Mouse (Mus musculus) forebrain, postnatal 0 days (tissue): ENCODE data around the gene Mprip. TPM values are rescaled to one million over a fixed set of nuclear protein-coding genes. Genes with fewer than 3 reads are reported as not detected.

Experiments
- ATAC-seq: fragments of 200-750 bp; cut with Nextera tagmentation; 2 replicates; pipeline ENCODE4 v1.8.0; 2017; ENCODE audit warnings: mild to moderate bottlenecking, moderate library complexity
- DNase-seq: peaks from one replicate; pipeline ENCODE4 v3.0.0-alpha.2; 2015
- H3K27ac ChIP-seq: fragments of 300-500 bp; sonication (generic); 2 replicates; pipeline ENCODE4 v1.5.1; 2014; ENCODE audit warnings: low read depth, mild to moderate bottlenecking, antibody characterized with exemption, low read length, moderate library complexity, mixed read lengths
- H3K27me3 ChIP-seq: fragments of 300-500 bp; sonication (generic); 2 replicates; pipeline ENCODE4 v1.6.1; 2014; ENCODE audit warnings: mild to moderate bottlenecking, low read length, mixed read lengths; ENCODE audit not compliant: insufficient read depth
- H3K36me3 ChIP-seq: fragments of 300-500 bp; sonication (generic); 2 replicates; pipeline ENCODE4 v1.6.1; 2014; ENCODE audit warnings: mild to moderate bottlenecking, moderate library complexity; ENCODE audit not compliant: insufficient read depth
- H3K4me1 ChIP-seq: fragments of 300-500 bp; sonication (generic); 2 replicates; pipeline ENCODE4 v1.6.1; 2014; ENCODE audit warnings: antibody characterized with exemption; ENCODE audit not compliant: insufficient read depth
- H3K4me2 ChIP-seq: fragments of 300-500 bp; sonication (generic); 2 replicates; pipeline ENCODE4 v1.6.1; 2014; ENCODE audit warnings: low read depth, mild to moderate bottlenecking, moderate library complexity
- H3K4me3 ChIP-seq: fragments of 300-500 bp; sonication (generic); 2 replicates; pipeline ENCODE4 v1.5.1; 2014; ENCODE audit warnings: low read depth, low read length, mixed read lengths
- H3K9ac ChIP-seq: fragments of 300-500 bp; sonication (generic); 2 replicates; pipeline ENCODE4 v1.6.1; 2014; ENCODE audit warnings: mild to moderate bottlenecking
- H3K9me3 ChIP-seq: fragments of 300-500 bp; sonication (generic); 2 replicates; pipeline ENCODE4 v1.6.1; 2016; ENCODE audit warnings: low read length
- CTCF ChIP-seq: sonication (generic); IDR thresholded peaks from 2 replicates; pipeline ENCODE4 v1.5.1; 2016; ENCODE audit warnings: antibody characterized with exemption, control low read depth, low read depth
- whole genome bisulfite sequencing: fragments of 180-500 bp; shearing (Covaris S2); extraction: QIAGEN DNeasy Blood & Tissue Kit; methylation state at CpG from one replicate; pipeline ENCODE4 v1.1.7; 2014; 5-methylcytosine and 5-hydroxymethylcytosine counted together
- polyA plus RNA-seq: library from polyadenylated mRNA; unstranded; fragments of >200 nt; fragmentation: Nextera tagmentation; extraction: Ambion mirVana; gene quantifications from 2 replicates; pipeline ENCODE4 v1.2.1, GENCODE M21; 2015
- total RNA-seq: library from RNA; depleted of rRNA; stranded (reverse); fragments of >200 nt; gene quantifications from 2 replicates; pipeline ENCODE4 v1.2.3, GENCODE M21; 2014

Gene Mprip
- total and polyA plus RNA-seq, 2 experiments from 2014 or later = 62.0 to 191 TPM

- ATAC-seq (no peak), DNase-seq (no peak)
- Histone ChIP-seq H3K4me3 (no peak overlapping the region), H3K36me3 (peaks cover 64% of the 10 kb centered on the region), H3K27ac (no peak overlapping the region), H3K9me3 (no peaks in the 10 kb centered on the region), H3K4me2 (no peak overlapping the region), H3K9ac (no peak overlapping the region), H3K4me1 (no peaks in the 10 kb centered on the region), H3K27me3 (no peaks in the 10 kb centered on the region)
- no peak for TF ChIP-seq CTCF
- 92% methylated on average over 6 of the region's 6 CpGs for WGBS
Observed at GRCm38 (mm10) chr11:59793390-59793789, 132.3 kb downstream of the Mprip start.

- ATAC-seq (no peak), DNase-seq (no peak)
- no peak overlapping the region for H3K4me3 ChIP-seq
- peaks cover 94% of the 10 kb centered on the region for H3K36me3 ChIP-seq
- H3K4me1 ChIP-seq = no peaks in the 10 kb centered on the region
- H3K4me2 ChIP-seq = no peak overlapping the region
- no peak overlapping the region for H3K27ac ChIP-seq
- no peak overlapping the region for H3K9ac ChIP-seq
- H3K27me3 ChIP-seq = no peaks in the 10 kb centered on the region
- 92% methylated on average over 10 of the region's 10 CpGs for WGBS
- peak; percentile 34 for TF ChIP-seq CTCF
- no peaks in the 10 kb centered on the region for H3K9me3 ChIP-seq
Observed at GRCm38 (mm10) chr11:59800412-59800811, 139.3 kb downstream of the Mprip start.

- Histone ChIP-seq H3K4me2 (no peak overlapping the region), H3K4me1 (no peaks in the 10 kb centered on the region), H3K9me3 (no peaks in the 10 kb centered on the region), H3K36me3 (peaks cover 93% of the 10 kb centered on the region), H3K27ac (no peak overlapping the region), H3K4me3 (no peak overlapping the region), H3K27me3 (no peaks in the 10 kb centered on the region), H3K9ac (no peak overlapping the region)
- WGBS = 93% methylated on average over 8 of the region's 8 CpGs
- no peak for DNase-seq
- no peak for ATAC-seq
- TF ChIP-seq CTCF = no peak
Observed at GRCm38 (mm10) chr11:59801881-59802280, 140.8 kb downstream of the Mprip start.

- ATAC-seq = no peak
Observed at GRCm38 (mm10) chr11:59803516-59803915, 142.4 kb downstream of the Mprip start.

GRCm38 (mm10) chr11:59804409-59805110 lies 143.5 kb downstream of the Mprip start:
- DNase-seq (no peak), ATAC-seq (no peak)
- Histone ChIP-seq H3K4me3 (no peak overlapping the region), H3K27ac (no peak overlapping the region), H3K36me3 (peaks cover 74% of the 10 kb centered on the region), H3K27me3 (no peaks in the 10 kb centered on the region), H3K4me2 (no peak overlapping the region), H3K9ac (no peak overlapping the region), H3K9me3 (no peaks in the 10 kb centered on the region), H3K4me1 (peaks cover 7% of the 10 kb centered on the region; the same call in 1 of the 2 replicates)
- 91% methylated on average over 22 of the region's 22 CpGs for WGBS
- no peak for TF ChIP-seq CTCF

More at GRCm38 (mm10) chr11:59803516-59803915, 142.4 kb downstream of the Mprip start:
- no peak overlapping the region for H3K9ac ChIP-seq
- no peaks in the 10 kb centered on the region for H3K9me3 ChIP-seq
- no peaks in the 10 kb centered on the region for H3K27me3 ChIP-seq
- no peak for DNase-seq
- H3K4me3 ChIP-seq = no peak overlapping the region
- no peak overlapping the region for H3K27ac ChIP-seq
- no peak for TF ChIP-seq CTCF
- 90% methylated on average over 14 of the region's 14 CpGs for WGBS
- H3K4me2 ChIP-seq = no peak overlapping the region
- peaks cover 4% of the 10 kb centered on the region; the same call in 1 of the 2 replicates for H3K4me1 ChIP-seq
- H3K36me3 ChIP-seq = peaks cover 85% of the 10 kb centered on the region

- H3K9me3 ChIP-seq = no peaks in the 10 kb centered on the region
- H3K4me1 ChIP-seq = peaks cover 7% of the 10 kb centered on the region; the same call in 1 of the 2 replicates
- WGBS = 94% methylated on average over 1 of the region's 1 CpGs
- no peak overlapping the region for H3K4me2 ChIP-seq
- no peak overlapping the region for H3K27ac ChIP-seq
- peaks cover 67% of the 10 kb centered on the region for H3K36me3 ChIP-seq
- H3K27me3 ChIP-seq = no peaks in the 10 kb centered on the region
- H3K9ac ChIP-seq = no peak overlapping the region
- ATAC-seq (no peak), DNase-seq (no peak)
- no peak for TF ChIP-seq CTCF
- H3K4me3 ChIP-seq = no peak overlapping the region
Observed at GRCm38 (mm10) chr11:59805256-59805655, 144.2 kb downstream of the Mprip start.

GRCm38 (mm10) chr11:59805656-59806055 lies 144.6 kb downstream of the Mprip start:
- WGBS = 100% methylated on average over 2 of the region's 2 CpGs
- no peak for TF ChIP-seq CTCF
- peaks cover 63% of the 10 kb centered on the region for H3K36me3 ChIP-seq

More at GRCm38 (mm10) chr11:59805656-59806055, 144.6 kb downstream of the Mprip start:
- Histone ChIP-seq H3K27me3 (no peaks in the 10 kb centered on the region), H3K4me3 (no peak overlapping the region), H3K9me3 (no peaks in the 10 kb centered on the region), H3K27ac (no peak overlapping the region), H3K4me2 (no peak overlapping the region), H3K4me1 (peaks cover 7% of the 10 kb centered on the region; the same call in 1 of the 2 replicates), H3K9ac (no peak overlapping the region)
- DNase-seq = no peak
- no peak for ATAC-seq
